ENCODE assay signal across 8 mouse cellular contexts in genomic region chr3:66219655-66220191, GRCm38 (mm10). TPM values are rescaled to one million over a fixed set of nuclear protein-coding genes. Genes with fewer than 3 reads are reported as not detected.
DNase-seq lines count a peak whose midpoint lies in the region; ATAC-seq lines count a peak whose summit lies in the region.

Gene Ptx3, plus strand, starts transcription at chr3:66219910.

- H3K27ac ChIP-seq in hindbrain, embryonic 10.5 days, result peak within 1 kb of the TSS; percentile 92
- H3K27ac ChIP-seq in midbrain, embryonic 10.5 days (replicated peaks), result peak within 1 kb of the TSS; percentile 88

- H3K4me1 ChIP-seq in hindbrain, embryonic 10.5 days (replicated peaks), result peaks cover 34% of the 10 kb centered on the region
- peaks cover 31% of the 10 kb centered on the region for H3K4me1 ChIP-seq in midbrain, embryonic 10.5 days

- H3K4me3 ChIP-seq in hindbrain, embryonic 10.5 days, result peak within 1 kb of the TSS; percentile 71
- H3K4me3 ChIP-seq in midbrain, embryonic 10.5 days, result peak within 1 kb of the TSS; percentile 74

- peaks cover 5% of the 10 kb centered on the region for H3K36me3 ChIP-seq in hindbrain, embryonic 10.5 days
- H3K36me3 ChIP-seq in midbrain, embryonic 10.5 days, result peaks cover 3% of the 10 kb centered on the region

- 1% methylated on average over 20 of the region's 20 CpGs for WGBS in hindbrain, embryonic 10.5 days
- WGBS in midbrain, embryonic 10.5 days, result 2% methylated on average over 20 of the region's 20 CpGs

- H3K27me3 ChIP-seq in hindbrain, embryonic 10.5 days (ENCODE audit: insufficient read depth, poor library complexity, severe bottlenecking), result peaks cover 26% of the 10 kb centered on the region
- H3K27me3 ChIP-seq in midbrain, embryonic 10.5 days (ENCODE audit: low read depth, poor library complexity, severe bottlenecking), result peaks cover 61% of the 10 kb centered on the region

- DNase-seq in layer of hippocampus, postnatal 10 days (ENCODE audit: low spot score in 2 of 2), result peak; percentile 10 to 26
- no peak for DNase-seq in layer of hippocampus, adult 11-12 months (ENCODE audit: low spot score)
- peak; percentile 72 for DNase-seq in embryo, embryonic 10.5 days (ENCODE audit: low spot score)
- peak; percentile 62 for DNase-seq in hindbrain, embryonic 10.5 days (ENCODE audit: low spot score)
- peak; percentile 63 for DNase-seq in midbrain, embryonic 10.5 days (ENCODE audit: low spot score)
- DNase-seq in left cerebral cortex, adult 18-20 months (ENCODE audit: low spot score in 2 of 2), result no peak
- no peak for DNase-seq in layer of hippocampus, adult 18-20 months (ENCODE audit: low spot score in 2 of 2)

- ATAC-seq in erythroblast, adult 5-6 weeks (replicated peaks; ENCODE audit: low FRiP score, poor library complexity, severe bottlenecking), result no peak

- no peaks in the 10 kb centered on the region for H3K9me3 ChIP-seq in hindbrain, embryonic 10.5 days
- no peaks in the 10 kb centered on the region for H3K9me3 ChIP-seq in midbrain, embryonic 10.5 days (replicated peaks)

RNA-seq across cellular contexts. Expression of gene Ptx3, which starts in this region (rescaled TPM):
- 1 to 10 TPM; 8.3 to 9.8 TPM for total RNA-seq in layer of hippocampus, postnatal 10 days (2021)
- 24.6 and 32.6 TPM in 2 replicates for polyA plus RNA-seq in hindbrain, embryonic 10.5 days (2016; fragmentation: Nextera tagmentation; extraction: Ambion mirVana)
- polyA plus RNA-seq in midbrain, embryonic 10.5 days (2016; fragmentation: Nextera tagmentation; extraction: Ambion mirVana), result 20.1 and 21.3 TPM in 2 replicates
- not detected in 2 replicates for total RNA-seq in erythroblast, adult 5-6 weeks (2015; ENCODE audit: low replicate concordance)
- total RNA-seq in erythroblast, adult 5-6 weeks (2017; ENCODE audit: low replicate concordance), result not detected in 2 replicates
- total RNA-seq in left cerebral cortex, adult 18-20 months (2021), result under 1 TPM; 0.23 to 0.26 TPM
- total RNA-seq in layer of hippocampus, adult 18-20 months (2021), result 1 to 10 TPM in 1 of 2 experiments, under 1 TPM in 1; 0.69 to 1.4 TPM

Comparison
In these comparisons a context has a peak if more than half of its experiments do, and no peak if none do; other contexts are left out.
1. DNase-seq: peak in layer of hippocampus, postnatal 10 days (2 of 2), embryo, embryonic 10.5 days (single experiment), hindbrain, embryonic 10.5 days (single experiment) and midbrain, embryonic 10.5 days (single experiment); none in layer of hippocampus, adult 11-12 months (single experiment), left cerebral cortex, adult 18-20 months (0 of 2) and layer of hippocampus, adult 18-20 months (0 of 2).